Mouse (Mus musculus) limb, embryonic 11.5 days (tissue): ENCODE measurements around the gene Slc4a2. TPM values are rescaled to one million over a fixed set of nuclear protein-coding genes. Genes with fewer than 3 reads are reported as not detected.

Experiments used
- ATAC-seq: fragments of 200-750 bp; cut with Nextera tagmentation; 2 replicates; pipeline ENCODE4 v1.8.0; 2017; ENCODE audit warnings: low read depth; ENCODE audit not compliant: insufficient number of reproducible peaks, low FRiP score, low TSS enrichment
- DNase-seq: peaks from one replicate; pipeline ENCODE4 v3.0.0-alpha.2; 2015; ENCODE audit warnings: low spot score
- H3K27ac ChIP-seq: fragments of 300-500 bp; sonication (generic); replicated peaks from 2 replicates; pipeline ENCODE4 v1.5.1; 2014; ENCODE audit warnings: low read depth, mild to moderate bottlenecking, low read length
- H3K27me3 ChIP-seq: fragments of 300-500 bp; sonication (generic); 2 replicates; pipeline ENCODE4 v1.6.1; 2014; ENCODE audit warnings: mild to moderate bottlenecking, low read length, mixed read lengths; ENCODE audit not compliant: control insufficient read depth, insufficient read depth
- H3K36me3 ChIP-seq: fragments of 300-500 bp; sonication (generic); 2 replicates; pipeline ENCODE4 v1.6.1; 2014; ENCODE audit warnings: mild to moderate bottlenecking, low read length, moderate library complexity, mixed read lengths; ENCODE audit not compliant: control insufficient read depth, insufficient read depth
- H3K4me1 ChIP-seq: fragments of 300-500 bp; sonication (generic); 2 replicates; pipeline ENCODE4 v1.6.1; 2014; ENCODE audit warnings: low read length, mixed read lengths; ENCODE audit not compliant: control insufficient read depth, insufficient read depth
- H3K4me2 ChIP-seq: fragments of 300-500 bp; sonication (generic); 2 replicates; pipeline ENCODE4 v1.6.1; 2014; ENCODE audit warnings: low read depth, mild to moderate bottlenecking, moderate library complexity; ENCODE audit not compliant: severe bottlenecking
- H3K4me3 ChIP-seq: fragments of 300-500 bp; sonication (generic); 2 replicates; pipeline ENCODE4 v1.5.1; 2014; ENCODE audit warnings: low read depth, low read length
- H3K9ac ChIP-seq: fragments of 300-500 bp; sonication (generic); 2 replicates; pipeline ENCODE4 v1.6.1; 2014; ENCODE audit warnings: mild to moderate bottlenecking, low read length
- H3K9me3 ChIP-seq: fragments of 300-500 bp; sonication (generic); 2 replicates; pipeline ENCODE4 v1.6.1; 2016; ENCODE audit warnings: low read length; ENCODE audit not compliant: control insufficient read depth
- WGBS: fragments of 180-500 bp; shearing (Covaris S2); extraction: QIAGEN DNeasy Blood & Tissue Kit; methylation state at CpG from one replicate; pipeline ENCODE4 v1.1.7; 2014; 5-methylcytosine and 5-hydroxymethylcytosine counted together
- polyA plus RNA-seq: library from polyadenylated mRNA; unstranded; fragments of >200 nt; fragmentation: Nextera tagmentation; extraction: Ambion mirVana; gene quantifications from 2 replicates; pipeline ENCODE4 v1.2.1, GENCODE M21; 2014

Slc4a2 gene
- polyA plus RNA-seq, 1 experiment from 2014 or later = 28.0 TPM

- Histone ChIP-seq H3K9ac (peak overlapping the region; percentile 28; the same call in 1 of the 2 replicates), H3K9me3 (no peaks in the 10 kb centered on the region), H3K27me3 (0 out of 2 replicates have a peak, but pooled peaks cover 3% of the 10 kb centered on the region), H3K4me3 (peak overlapping the region; percentile 33), H3K4me2 (peak overlapping the region; percentile 66), H3K27ac (no peak overlapping the region), H3K36me3 (no peaks in the 10 kb centered on the region), H3K4me1 (peaks cover 4% of the 10 kb centered on the region; the same call in 1 of the 2 replicates)
- WGBS = 1% methylated on average over 34 of the region's 34 CpGs
- ATAC-seq (peak; percentile 64), DNase-seq (peak; percentile 97)
These were observed 40.4 kb upstream of the Slc4a2 start for GRCm38 (mm10) chr5:24383026-24383859.

GRCm38 (mm10) chr5:24384407-24384806, 39.2 kb upstream of the Slc4a2 start:
- 73% methylated on average over 6 of the region's 6 CpGs for WGBS
- ATAC-seq (no peak), DNase-seq (no peak)
- no peak overlapping the region for H3K9ac ChIP-seq
- no peak overlapping the region for H3K27ac ChIP-seq
- no peak overlapping the region for H3K4me3 ChIP-seq
- no peak overlapping the region for H3K4me2 ChIP-seq
- no peaks in the 10 kb centered on the region for H3K36me3 ChIP-seq
- H3K27me3 ChIP-seq = 0 out of 2 replicates have a peak, but pooled peaks cover 5% of the 10 kb centered on the region
- peaks cover 6% of the 10 kb centered on the region; the same call in 1 of the 2 replicates for H3K4me1 ChIP-seq
- H3K9me3 ChIP-seq = no peaks in the 10 kb centered on the region

GRCm38 (mm10) chr5:24385374-24385773, 38.3 kb upstream of the Slc4a2 start:
- H3K4me3 ChIP-seq = no peak overlapping the region
- no peaks in the 10 kb centered on the region for H3K9me3 ChIP-seq
- ATAC-seq (no peak), DNase-seq (no peak)
- no peak overlapping the region for H3K27ac ChIP-seq
- H3K27me3 ChIP-seq = 0 out of 2 replicates have a peak, but pooled peaks cover 5% of the 10 kb centered on the region
- H3K4me2 ChIP-seq = no peak overlapping the region
- H3K36me3 ChIP-seq = no peaks in the 10 kb centered on the region
- H3K4me1 ChIP-seq = peaks cover 12% of the 10 kb centered on the region; the same call in 1 of the 2 replicates
- H3K9ac ChIP-seq = no peak overlapping the region
- WGBS = 86% methylated on average over 5 of the region's 5 CpGs

- no peak overlapping the region for H3K27ac ChIP-seq
- H3K4me2 ChIP-seq = no peak overlapping the region
- H3K9ac ChIP-seq = no peak overlapping the region
- DNase-seq = no peak
- 0 out of 2 replicates have a peak, but pooled peaks cover 5% of the 10 kb centered on the region for H3K27me3 ChIP-seq
- 75% methylated on average over 10 of the region's 10 CpGs for WGBS
- H3K9me3 ChIP-seq = no peaks in the 10 kb centered on the region
- H3K36me3 ChIP-seq = no peaks in the 10 kb centered on the region
- no peak overlapping the region for H3K4me3 ChIP-seq
- H3K4me1 ChIP-seq = peaks cover 12% of the 10 kb centered on the region; the same call in 1 of the 2 replicates
- no peak for ATAC-seq
These were observed 37.6 kb upstream of the Slc4a2 start for GRCm38 (mm10) chr5:24385887-24386550.

- H3K27ac ChIP-seq = no peak overlapping the region
- H3K9ac ChIP-seq = peak overlapping the region; percentile 68
- H3K36me3 ChIP-seq = no peaks in the 10 kb centered on the region
- H3K9me3 ChIP-seq = no peaks in the 10 kb centered on the region
- DNase-seq (peak; percentile 70), ATAC-seq (peak; percentile 12; the same call in 1 of the 2 replicates)
- WGBS = 1% methylated on average over 73 of the region's 73 CpGs
- H3K4me2 ChIP-seq = peak overlapping the region; percentile 97
- peak overlapping the region; percentile 38 for H3K4me3 ChIP-seq
- 0 out of 2 replicates have a peak, but pooled peaks cover 5% of the 10 kb centered on the region for H3K27me3 ChIP-seq
- H3K4me1 ChIP-seq = peaks cover 12% of the 10 kb centered on the region; the same call in 1 of the 2 replicates
These were observed 36.1 kb upstream of the Slc4a2 start for GRCm38 (mm10) chr5:24387264-24388241.

GRCm38 (mm10) chr5:24388246-24388915, 35.3 kb upstream of the Slc4a2 start:
- ATAC-seq (0 out of 2 replicates have a peak, but pooled peaks have one; percentile 4), DNase-seq (no peak)
- H3K27me3 ChIP-seq = 0 out of 2 replicates have a peak, but pooled peaks cover 5% of the 10 kb centered on the region
- peak overlapping the region; percentile 68 for H3K9ac ChIP-seq
- peak overlapping the region; percentile 97 for H3K4me2 ChIP-seq
- peaks cover 12% of the 10 kb centered on the region; the same call in 1 of the 2 replicates for H3K4me1 ChIP-seq
- H3K9me3 ChIP-seq = no peaks in the 10 kb centered on the region
- 25% methylated on average over 26 of the region's 26 CpGs for WGBS
- peak overlapping the region; percentile 38 for H3K4me3 ChIP-seq
- no peaks in the 10 kb centered on the region for H3K36me3 ChIP-seq
- no peak overlapping the region for H3K27ac ChIP-seq

- Histone ChIP-seq H3K9me3 (no peaks in the 10 kb centered on the region), H3K4me2 (no peak overlapping the region), H3K4me3 (no peak overlapping the region), H3K36me3 (no peaks in the 10 kb centered on the region), H3K27ac (no peak overlapping the region), H3K9ac (no peak overlapping the region), H3K27me3 (0 out of 2 replicates have a peak, but pooled peaks cover 5% of the 10 kb centered on the region), H3K4me1 (peaks cover 12% of the 10 kb centered on the region; the same call in 1 of the 2 replicates)
- no peak for ATAC-seq
- whole genome bisulfite sequencing = 35% methylated on average over 6 of the region's 7 CpGs
- peak; percentile 64 for DNase-seq
These were observed 34.5 kb upstream of the Slc4a2 start for GRCm38 (mm10) chr5:24389011-24389657.
